Comparison of ENCODE assay signal across 9 mouse cellular contexts in genomic region chr10:62450280-62450640, GRCm38 (mm10). TPM values are rescaled to one million over a fixed set of nuclear protein-coding genes. Genes with fewer than 3 reads are reported as not detected.
A peak's percentile ranks its signal among the peaks of the same experiment; 100 is the strongest.
DNase-seq lines count a peak whose midpoint lies in the region; ATAC-seq and TF ChIP-seq lines count a peak whose summit lies in the region.
"Had no signal": no experiment of that assay in that cellular context is flagged by ENCODE, and none has a peak within 500 bp of the region (broad histone marks: within the 10 kb centered on the region; RNA-seq: fewer than 3 reads in every experiment).

No protein-coding gene starts in this region.

- TF ChIP-seq CTCF in heart, postnatal 0 days (IDR thresholded peaks at IDR 0.05; ENCODE audit: low read depth) = no peak
- TF ChIP-seq CTCF in bone marrow, adult 2 months (IDR thresholded peaks at IDR 0.05; ENCODE audit: control insufficient read depth, insufficient read depth, low read length) = no peak

- H3K9ac ChIP-seq in heart, postnatal 0 days (replicated peaks; ENCODE audit: low read depth, low read length) = no peak overlapping the region
- H3K9ac ChIP-seq in hindbrain, embryonic 12.5 days = peak overlapping the region; percentile 95

- WGBS in heart, postnatal 0 days = 43% methylated on average over 18 of the region's 18 CpGs
- WGBS in bone marrow, adult 2 months = 36% methylated on average over 18 of the region's 18 CpGs
- 39% methylated on average over 18 of the region's 18 CpGs for WGBS in hindbrain, embryonic 12.5 days

- peaks cover 25% of the 10 kb centered on the region for H3K36me3 ChIP-seq in heart, postnatal 0 days (replicated peaks; ENCODE audit: control insufficient read depth, insufficient read depth, low read length)
- peaks cover 23% of the 10 kb centered on the region for H3K36me3 ChIP-seq in hindbrain, embryonic 12.5 days

- TF ChIP-seq POLR2A in bone marrow, adult 2 months (IDR thresholded peaks at IDR 0.05; ENCODE audit: borderline replicate concordance, control insufficient read depth, low read depth, low read length) = no peak

- no peaks in the 10 kb centered on the region for H3K27me3 ChIP-seq in heart, postnatal 0 days (ENCODE audit: control insufficient read depth, insufficient read depth, low read length)
- no peaks in the 10 kb centered on the region for H3K27me3 ChIP-seq in hindbrain, embryonic 12.5 days
- H3K27me3 ChIP-seq: Patski had no signal

- no peak for TF ChIP-seq EP300 in heart, postnatal 0 days (IDR thresholded peaks at IDR 0.05; ENCODE audit: low read depth)

- H3K4me2 ChIP-seq in heart, postnatal 0 days (ENCODE audit: low read depth, low read length) = peak overlapping the region; percentile 62
- H3K4me2 ChIP-seq in hindbrain, embryonic 12.5 days (replicated peaks) = peak overlapping the region; percentile 77

- H3K4me1 ChIP-seq in heart, postnatal 0 days (ENCODE audit: control insufficient read depth, insufficient read depth) = peaks cover 8% of the 10 kb centered on the region; the same call in 1 of the 2 replicates
- peaks cover 1% of the 10 kb centered on the region; the same call in 1 of the 2 replicates for H3K4me1 ChIP-seq in bone marrow, adult 2 months (ENCODE audit: control insufficient read depth, insufficient read depth, low read length)
- H3K4me1 ChIP-seq in hindbrain, embryonic 12.5 days = peaks cover 20% of the 10 kb centered on the region

- no peak for DNase-seq in heart, postnatal 0 days (ENCODE audit: low spot score)
- DNase-seq in heart, adult 8-10 months (ENCODE audit: low spot score) = no peak
- DNase-seq in Muller cell, postnatal 12 days (ENCODE audit: inconsistent ontology term) = no peak
- DNase-seq in cerebellum, adult 11-12 months = no peak
- DNase-seq in adrenal gland, adult 2 months = no peak

- H3K27ac ChIP-seq in heart, postnatal 0 days (ENCODE audit: low read depth) = peak overlapping the region; percentile 78
- no peak overlapping the region; the same call in 1 of the 2 replicates for H3K27ac ChIP-seq in bone marrow, adult 2 months (ENCODE audit: control insufficient read depth, insufficient read depth, low read depth, low read length, poor library complexity)
- H3K27ac ChIP-seq in hindbrain, embryonic 12.5 days = peak overlapping the region; percentile 78; the same call in 1 of the 2 replicates

- H3K9me3 ChIP-seq in heart, postnatal 0 days (replicated peaks; ENCODE audit: control insufficient read depth, low read length) = no peaks in the 10 kb centered on the region
- no peaks in the 10 kb centered on the region for H3K9me3 ChIP-seq in hindbrain, embryonic 12.5 days (replicated peaks)

- peak; percentile 3; the same call in 1 of the 2 replicates for ATAC-seq in heart, postnatal 0 days (ENCODE audit: insufficient read depth, low read depth)
- ATAC-seq in hindbrain, embryonic 12.5 days (ENCODE audit: low FRiP score) = peak; percentile 33
- peak; percentile 51 for ATAC-seq in megakaryocyte-erythroid progenitor cell, adult 5-6 weeks (replicated peaks; ENCODE audit: low FRiP score, low TSS enrichment, poor library complexity, severe bottlenecking)

- peak overlapping the region; percentile 76 for H3K4me3 ChIP-seq in heart, postnatal 0 days (ENCODE audit: low read depth, low read length)
- peak overlapping the region; percentile 95 for H3K4me3 ChIP-seq in bone marrow, adult 2 months (replicated peaks; ENCODE audit: control insufficient read depth, low read depth, low read length)
- H3K4me3 ChIP-seq in hindbrain, embryonic 12.5 days = peak overlapping the region; percentile 87

RNA-seq across cellular contexts. Expression of gene Supv3l1, which starts 0.7 kb away (rescaled TPM):
- total RNA-seq in heart, postnatal 0 days (2014; rRNA removed; ENCODE audit: low replicate concordance) = 34.1 and 35.9 TPM in 2 replicates
- polyA plus RNA-seq in heart, postnatal 0 days (2015; fragmentation: Nextera tagmentation; extraction: Ambion mirVana) = 23.2 and 26.3 TPM in 2 replicates
- 10 to 100 TPM; 35.9 to 46.2 (median 40.4) TPM for total RNA-seq in heart, adult 8-10 months (2022)
- polyA plus RNA-seq in bone marrow, adult 2 months (2011; ENCODE audit: insufficient read depth, insufficient read length, low replicate concordance, missing spikeins) = 19.5 and 28.8 TPM in 2 replicates
- polyA plus RNA-seq in hindbrain, embryonic 12.5 days (2016; fragmentation: Nextera tagmentation; extraction: Ambion mirVana) = 24.3 and 25.7 TPM in 2 replicates
- 61.9 and 63.9 TPM in 2 replicates for total RNA-seq in megakaryocyte-erythroid progenitor cell, adult 5-6 weeks (2014; fragmentation: Nextera tagmentation)
- 60.6 and 72.4 TPM in 2 replicates for total RNA-seq in megakaryocyte-erythroid progenitor cell, adult 5-6 weeks (2017)
- total RNA-seq in adrenal gland, adult 2 months (2021) = 10 to 100 TPM; 33.6 to 36.7 TPM
- polyA plus RNA-seq in adrenal gland, adult 2 months (2012; rRNA removed) = 19.7 and 25.4 TPM in 2 replicates

RNA-seq across cellular contexts. Expression of gene 4930507D05Rik, which starts 1.0 kb away (rescaled TPM):
- total RNA-seq in heart, postnatal 0 days (2014; rRNA removed; ENCODE audit: low replicate concordance) = 0.15 and 3.2 TPM in 2 replicates
- 0.19 and 0.36 TPM in 2 replicates for polyA plus RNA-seq in heart, postnatal 0 days (2015; fragmentation: Nextera tagmentation; extraction: Ambion mirVana)
- under 1 TPM; 0.14 to 0.37 (median 0.22) TPM for total RNA-seq in heart, adult 8-10 months (2022)
- polyA plus RNA-seq in bone marrow, adult 2 months (2011; ENCODE audit: insufficient read depth, insufficient read length, low replicate concordance, missing spikeins) = not detected in 2 replicates
- 0.90 and 0.98 TPM in 2 replicates for polyA plus RNA-seq in hindbrain, embryonic 12.5 days (2016; fragmentation: Nextera tagmentation; extraction: Ambion mirVana)
- 1.2 and 1.4 TPM in 2 replicates for total RNA-seq in megakaryocyte-erythroid progenitor cell, adult 5-6 weeks (2014; fragmentation: Nextera tagmentation)
- 0.99 and 1.2 TPM in 2 replicates for total RNA-seq in megakaryocyte-erythroid progenitor cell, adult 5-6 weeks (2017)
- total RNA-seq in adrenal gland, adult 2 months (2021) = under 1 TPM; 0.35 TPM
- not detected in 2 replicates for polyA plus RNA-seq in adrenal gland, adult 2 months (2012; rRNA removed)

RNA-seq across cellular contexts. Expression of gene Hkdc1, which starts 28.0 kb away (rescaled TPM):
- not detected in 2 replicates for total RNA-seq in heart, postnatal 0 days (2014; rRNA removed; ENCODE audit: low replicate concordance)
- polyA plus RNA-seq in heart, postnatal 0 days (2015; fragmentation: Nextera tagmentation; extraction: Ambion mirVana) = 0.03 TPM in 1 of 2 replicates, not detected in the other
- not detected for total RNA-seq in heart, adult 8-10 months (2022)
- not detected in 2 replicates for polyA plus RNA-seq in bone marrow, adult 2 months (2011; ENCODE audit: insufficient read depth, insufficient read length, low replicate concordance, missing spikeins)
- 1.1 and 1.2 TPM in 2 replicates for polyA plus RNA-seq in hindbrain, embryonic 12.5 days (2016; fragmentation: Nextera tagmentation; extraction: Ambion mirVana)
- total RNA-seq in megakaryocyte-erythroid progenitor cell, adult 5-6 weeks (2014; fragmentation: Nextera tagmentation) = not detected in 2 replicates
- total RNA-seq in megakaryocyte-erythroid progenitor cell, adult 5-6 weeks (2017) = not detected in 2 replicates
- not detected for total RNA-seq in adrenal gland, adult 2 months (2021)
- 0.03 TPM in 1 of 2 replicates, not detected in the other for polyA plus RNA-seq in adrenal gland, adult 2 months (2012; rRNA removed)

RNA-seq across cellular contexts. Expression of gene Vps26a, which starts 36.3 kb away (rescaled TPM):
- total RNA-seq in heart, postnatal 0 days (2014; rRNA removed; ENCODE audit: low replicate concordance) = 46.5 and 51.0 TPM in 2 replicates
- polyA plus RNA-seq in heart, postnatal 0 days (2015; fragmentation: Nextera tagmentation; extraction: Ambion mirVana) = 75.5 and 78.5 TPM in 2 replicates
- total RNA-seq in heart, adult 8-10 months (2022) = 10 to 100 TPM; 42.9 to 55.6 (median 50.1) TPM
- polyA plus RNA-seq in bone marrow, adult 2 months (2011; ENCODE audit: insufficient read depth, insufficient read length, low replicate concordance, missing spikeins) = 13.6 and 26.5 TPM in 2 replicates
- polyA plus RNA-seq in hindbrain, embryonic 12.5 days (2016; fragmentation: Nextera tagmentation; extraction: Ambion mirVana) = 79.8 and 83.2 TPM in 2 replicates
- 44.1 and 55.2 TPM in 2 replicates for total RNA-seq in megakaryocyte-erythroid progenitor cell, adult 5-6 weeks (2014; fragmentation: Nextera tagmentation)
- total RNA-seq in megakaryocyte-erythroid progenitor cell, adult 5-6 weeks (2017) = 75.5 and 79.0 TPM in 2 replicates
- total RNA-seq in adrenal gland, adult 2 months (2021) = 10 to 100 TPM; 54.8 to 58.8 TPM
- 3.7 and 4.4 TPM in 2 replicates for polyA plus RNA-seq in adrenal gland, adult 2 months (2012; rRNA removed)
